Mouse (Mus musculus): ENCODE results near the gene Rfng. TPM values are rescaled to one million over a fixed set of nuclear protein-coding genes. Genes with fewer than 3 reads are reported as not detected.
"Not testable (repeated sequence)": the region's sequence is repeated elsewhere in the genome, so short reads cannot be mapped to it uniquely, and the experiment has no call there.

Gene Rfng
- total RNA-seq (2014; fragmentation: Nextera tagmentation) (18.4 and 24.2 TPM in 2 replicates), total RNA-seq (2017) (3.5 and 4.1 TPM in 2 replicates), polyA plus RNA-seq (2012) (55.0 and 67.6 TPM in 2 replicates)

- Histone ChIP-seq H3K4me3 (ENCODE audit: low read depth, low read length) (peak within 1 kb of the TSS; percentile 98), H3K9me3 (replicated peaks) (no peaks in the 10 kb centered on the region), H3K4me1 (ENCODE audit: insufficient read depth, low read depth, low read length) (peaks cover 53% of the 10 kb centered on the region), H3K36me3 (replicated peaks) (peaks cover 80% of the 10 kb centered on the region), H3K27me3 (ENCODE audit: insufficient read depth, low read length) (no peaks in the 10 kb centered on the region)
- ATAC-seq (ENCODE audit: extremely low read depth, insufficient number of reproducible peaks, low FRiP score, poor library complexity, severe bottlenecking) = peak; percentile 41
- TF ChIP-seq GATA1 (IDR thresholded peaks at IDR 0.05; ENCODE audit: borderline replicate concordance, low read length) (no peak), CTCF (IDR thresholded peaks at IDR 0.05; ENCODE audit: low read depth, low read length) (no peak), TAL1 (conservative IDR thresholded peaks at IDR 0.05; ENCODE audit: low read depth, low read length) (no peak), POLR2AphosphoS5 (IDR thresholded peaks at IDR 0.05; ENCODE audit: insufficient replicate concordance, low read depth, low read length) (no peak), GATA2 (IDR thresholded peaks at IDR 0.05; ENCODE audit: borderline replicate concordance, low read depth, low read length) (no peak)
- peak; percentile 96 for DNase-seq (ENCODE audit: low spot score)
These were observed at the start of gene Rfng, which contains the start of gene Gps1 for GRCm38 (mm10) chr11:120784064-120784791. Gene Rfng (minus strand): TSS chr11:120784207. Gene Gps1 (plus strand): TSS chr11:120784272.

- H3K4me3 ChIP-seq (ENCODE audit: low read depth, low read length); H3K9me3 ChIP-seq (replicated peaks); H3K36me3 ChIP-seq (replicated peaks); DNase-seq (ENCODE audit: low spot score); H3K4me1 ChIP-seq (ENCODE audit: insufficient read depth, low read depth, low read length); ATAC-seq (ENCODE audit: extremely low read depth, insufficient number of reproducible peaks, low FRiP score, poor library complexity, severe bottlenecking): not testable (repeated sequence)
- H3K27me3 ChIP-seq (ENCODE audit: insufficient read depth, low read length) = peaks cover 29% of the 10 kb centered on the region
These were observed 49.0 kb upstream of the Rfng start for GRCm38 (mm10) chr11:120832962-120833361.

GRCm38 (mm10) chr11:120831659-120832440 is 47.8 kb upstream of the Rfng start:
- ATAC-seq (ENCODE audit: extremely low read depth, insufficient number of reproducible peaks, low FRiP score, poor library complexity, severe bottlenecking) (no peak), DNase-seq (ENCODE audit: low spot score) (no peak)
- peaks cover 3% of the 10 kb centered on the region; the same call in 1 of the 2 replicates for H3K4me1 ChIP-seq (ENCODE audit: insufficient read depth, low read depth, low read length)
- H3K9me3 ChIP-seq (replicated peaks) = no peaks in the 10 kb centered on the region
- no peak for TF ChIP-seq TAL1 (conservative IDR thresholded peaks at IDR 0.05; ENCODE audit: low read depth, low read length)
- no peak for TF ChIP-seq POLR2AphosphoS5 (IDR thresholded peaks at IDR 0.05; ENCODE audit: insufficient replicate concordance, low read depth, low read length)
- no peak for TF ChIP-seq CTCF (IDR thresholded peaks at IDR 0.05; ENCODE audit: low read depth, low read length)
- no peak for TF ChIP-seq GATA2 (IDR thresholded peaks at IDR 0.05; ENCODE audit: borderline replicate concordance, low read depth, low read length)
- no peak for TF ChIP-seq GATA1 (IDR thresholded peaks at IDR 0.05; ENCODE audit: borderline replicate concordance, low read length)
- H3K36me3 ChIP-seq (replicated peaks) = peaks cover 4% of the 10 kb centered on the region
- no peak overlapping the region for H3K4me3 ChIP-seq (ENCODE audit: low read depth, low read length)
- H3K27me3 ChIP-seq (ENCODE audit: insufficient read depth, low read length) = peaks cover 32% of the 10 kb centered on the region

- H3K4me1 ChIP-seq (ENCODE audit: insufficient read depth, low read depth, low read length) = peaks cover 7% of the 10 kb centered on the region
- DNase-seq (ENCODE audit: low spot score) (no peak), ATAC-seq (ENCODE audit: extremely low read depth, insufficient number of reproducible peaks, low FRiP score, poor library complexity, severe bottlenecking) (no peak)
- H3K36me3 ChIP-seq (replicated peaks) = peaks cover 12% of the 10 kb centered on the region
- no peaks in the 10 kb centered on the region for H3K9me3 ChIP-seq (replicated peaks)
- TF ChIP-seq TAL1 (conservative IDR thresholded peaks at IDR 0.05; ENCODE audit: low read depth, low read length) (no peak), CTCF (IDR thresholded peaks at IDR 0.05; ENCODE audit: low read depth, low read length) (no peak), GATA2 (IDR thresholded peaks at IDR 0.05; ENCODE audit: borderline replicate concordance, low read depth, low read length) (no peak), GATA1 (IDR thresholded peaks at IDR 0.05; ENCODE audit: borderline replicate concordance, low read length) (no peak), POLR2AphosphoS5 (IDR thresholded peaks at IDR 0.05; ENCODE audit: insufficient replicate concordance, low read depth, low read length) (no peak)
- peaks cover 32% of the 10 kb centered on the region for H3K27me3 ChIP-seq (ENCODE audit: insufficient read depth, low read length)
- H3K4me3 ChIP-seq (ENCODE audit: low read depth, low read length) = no peak overlapping the region
These were observed 46.7 kb upstream of the Rfng start for GRCm38 (mm10) chr11:120830686-120831085.

GRCm38 (mm10) chr11:120829757-120830532 is 45.9 kb upstream of the Rfng start:
- Histone ChIP-seq H3K4me3 (ENCODE audit: low read depth, low read length) (no peak overlapping the region), H3K27me3 (ENCODE audit: insufficient read depth, low read length) (peaks cover 32% of the 10 kb centered on the region), H3K4me1 (ENCODE audit: insufficient read depth, low read depth, low read length) (peaks cover 15% of the 10 kb centered on the region), H3K9me3 (replicated peaks) (no peaks in the 10 kb centered on the region), H3K36me3 (replicated peaks) (peaks cover 12% of the 10 kb centered on the region)
- ATAC-seq (ENCODE audit: extremely low read depth, insufficient number of reproducible peaks, low FRiP score, poor library complexity, severe bottlenecking) (no peak), DNase-seq (ENCODE audit: low spot score) (no peak)
- TF ChIP-seq GATA2 (IDR thresholded peaks at IDR 0.05; ENCODE audit: borderline replicate concordance, low read depth, low read length) (no peak), GATA1 (IDR thresholded peaks at IDR 0.05; ENCODE audit: borderline replicate concordance, low read length) (no peak), POLR2AphosphoS5 (IDR thresholded peaks at IDR 0.05; ENCODE audit: insufficient replicate concordance, low read depth, low read length) (no peak), CTCF (IDR thresholded peaks at IDR 0.05; ENCODE audit: low read depth, low read length) (no peak), TAL1 (conservative IDR thresholded peaks at IDR 0.05; ENCODE audit: low read depth, low read length) (no peak)

GRCm38 (mm10) chr11:120828416-120828815 is 44.4 kb upstream of the Rfng start:
- H3K4me1 ChIP-seq (ENCODE audit: insufficient read depth, low read depth, low read length) = peaks cover 21% of the 10 kb centered on the region
- no peak for ATAC-seq (ENCODE audit: extremely low read depth, insufficient number of reproducible peaks, low FRiP score, poor library complexity, severe bottlenecking)
- peaks cover 32% of the 10 kb centered on the region for H3K27me3 ChIP-seq (ENCODE audit: insufficient read depth, low read length)
- TF ChIP-seq TAL1 (conservative IDR thresholded peaks at IDR 0.05; ENCODE audit: low read depth, low read length) (no peak), GATA1 (IDR thresholded peaks at IDR 0.05; ENCODE audit: borderline replicate concordance, low read length) (no peak)
- no peak for DNase-seq (ENCODE audit: low spot score)
- H3K9me3 ChIP-seq (replicated peaks) = no peaks in the 10 kb centered on the region
- no peak overlapping the region for H3K4me3 ChIP-seq (ENCODE audit: low read depth, low read length)
- peaks cover 12% of the 10 kb centered on the region for H3K36me3 ChIP-seq (replicated peaks)

Measured in G1E (cell line).